Mouse (Mus musculus): ENCODE data around the gene Vwf.

The Vwf gene

GRCm38 (mm10) chr6:125622434-125622833 is 75.9 kb downstream of the Vwf start:
- no peak for DNase-seq (ENCODE audit: low spot score in 2 of 2)

GRCm38 (mm10) chr6:125640486-125640885 is 93.9 kb downstream of the Vwf start:
- no peak for DNase-seq (ENCODE audit: low spot score in 2 of 2)

GRCm38 (mm10) chr6:125641146-125641545 is 94.6 kb downstream of the Vwf start:
- no peak for DNase-seq (ENCODE audit: low spot score in 2 of 2)

GRCm38 (mm10) chr6:125648964-125649363 is 102.4 kb downstream of the Vwf start:
- no peak for DNase-seq (ENCODE audit: low spot score in 2 of 2)

- no peak for DNase-seq (ENCODE audit: low spot score in 2 of 2)
These were observed 104.8 kb downstream of the Vwf start for GRCm38 (mm10) chr6:125651335-125651734.

- no peak for DNase-seq (ENCODE audit: low spot score in 2 of 2)
These were observed 106.8 kb downstream of the Vwf start for GRCm38 (mm10) chr6:125653416-125653815.

GRCm38 (mm10) chr6:125656921-125657320 is 110.3 kb downstream of the Vwf start:
- DNase-seq (ENCODE audit: low spot score in 2 of 2): no peak

- no peak for DNase-seq (ENCODE audit: low spot score in 2 of 2)
These were observed 111.4 kb downstream of the Vwf start for GRCm38 (mm10) chr6:125657966-125658365.

- peak; percentile 15 to 43 for DNase-seq (ENCODE audit: low spot score in 2 of 2)
These were observed 114.7 kb downstream of the Vwf start for GRCm38 (mm10) chr6:125661106-125661877.

GRCm38 (mm10) chr6:125663906-125664305 is 117.3 kb downstream of the Vwf start:
- DNase-seq (ENCODE audit: low spot score in 2 of 2): no peak

- DNase-seq (ENCODE audit: low spot score in 2 of 2): no peak
These were observed 125.3 kb downstream of the Vwf start for GRCm38 (mm10) chr6:125671835-125672234.

GRCm38 (mm10) chr6:125678492-125678891 is 131.9 kb downstream of the Vwf start:
- DNase-seq (ENCODE audit: low spot score in 2 of 2): no peak

GRCm38 (mm10) chr6:125680613-125681012 is 134.0 kb downstream of the Vwf start:
- DNase-seq (ENCODE audit: low spot score in 2 of 2): no peak

- peak in 1 of 2 experiments; percentile 19 for DNase-seq (ENCODE audit: low spot score in 2 of 2)
These were observed 138.8 kb downstream of the Vwf start for GRCm38 (mm10) chr6:125685420-125685819.

- DNase-seq (ENCODE audit: low spot score in 2 of 2): no peak
These were observed 141.4 kb downstream of the Vwf start for GRCm38 (mm10) chr6:125687986-125688385.

- DNase-seq (ENCODE audit: low spot score in 2 of 2): no peak
These were observed 143.6 kb downstream of the Vwf start, which contains the start of gene Ano2 for GRCm38 (mm10) chr6:125690057-125690703. Ano2 (plus strand) TSS chr6:125690419.

GRCm38 (mm10) chr6:125701146-125701545 is 154.6 kb downstream of the Vwf start:
- DNase-seq (ENCODE audit: low spot score in 2 of 2): no peak

- no peak for DNase-seq (ENCODE audit: low spot score in 2 of 2)
These were observed 164.7 kb downstream of the Vwf start for GRCm38 (mm10) chr6:125711261-125711660.

- DNase-seq (ENCODE audit: low spot score in 2 of 2): no peak
These were observed 179.8 kb downstream of the Vwf start for GRCm38 (mm10) chr6:125726408-125726807.

- no peak for DNase-seq (ENCODE audit: low spot score in 2 of 2)
These were observed 180.9 kb downstream of the Vwf start for GRCm38 (mm10) chr6:125727484-125727911.

GRCm38 (mm10) chr6:125729471-125729870 is 182.9 kb downstream of the Vwf start:
- no peak for DNase-seq (ENCODE audit: low spot score in 2 of 2)

- no peak for DNase-seq (ENCODE audit: low spot score in 2 of 2)
These were observed 183.5 kb downstream of the Vwf start for GRCm38 (mm10) chr6:125729986-125730535.

All from heart, adult 9 months (tissue).